Mouse (Mus musculus): Measurements from ENCODE around the gene Pi16. TPM values are rescaled to one million over a fixed set of nuclear protein-coding genes. Genes with fewer than 3 reads are reported as not detected.

The Pi16 gene
- polyA plus RNA-seq, 1 experiment from 2014 or later: 2.4 TPM

DNA sequence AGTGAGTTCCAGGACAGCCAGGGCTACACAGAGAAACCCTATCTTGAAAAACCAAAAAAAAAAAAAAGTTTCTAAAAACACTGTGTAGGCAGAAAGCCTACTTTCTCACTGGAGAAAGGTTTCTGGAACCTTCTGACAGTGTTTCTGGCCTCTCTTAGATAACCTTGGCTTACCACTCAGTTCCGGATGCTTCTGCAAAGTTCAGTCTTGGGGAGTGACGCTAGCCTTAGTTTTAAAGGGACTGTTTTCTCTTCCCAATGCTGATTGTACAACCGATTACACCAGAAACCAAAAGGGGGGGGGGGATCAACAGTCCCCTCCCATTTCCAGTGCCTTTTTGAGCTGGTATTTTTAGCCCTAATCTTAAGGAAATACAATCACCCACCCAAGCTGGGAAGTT is 6.1 kb downstream of the Pi16 start:
- peaks cover 19% of the 10 kb centered on the region for H3K4me1 ChIP-seq (ENCODE audit: control insufficient read depth, insufficient read depth, low read depth, low read length)
- peaks cover 15% of the 10 kb centered on the region for H3K27me3 ChIP-seq (replicated peaks; ENCODE audit: control insufficient read depth, insufficient read depth, low read length)
- H3K9ac ChIP-seq (ENCODE audit: low read depth, low read length): no peak overlapping the region
- ATAC-seq: no peak
- H3K36me3 ChIP-seq (ENCODE audit: control insufficient read depth, insufficient read depth, low read length): no peaks in the 10 kb centered on the region
- H3K9me3 ChIP-seq (ENCODE audit: control insufficient read depth, low read length): no peaks in the 10 kb centered on the region
- no peak overlapping the region for H3K27ac ChIP-seq (ENCODE audit: low read depth, low read length)
- H3K4me2 ChIP-seq (ENCODE audit: low read length): no peak overlapping the region
- 97% methylated on average over 3 of the region's 3 CpGs for WGBS
- H3K4me3 ChIP-seq (ENCODE audit: low read length): no peak overlapping the region

DNA sequence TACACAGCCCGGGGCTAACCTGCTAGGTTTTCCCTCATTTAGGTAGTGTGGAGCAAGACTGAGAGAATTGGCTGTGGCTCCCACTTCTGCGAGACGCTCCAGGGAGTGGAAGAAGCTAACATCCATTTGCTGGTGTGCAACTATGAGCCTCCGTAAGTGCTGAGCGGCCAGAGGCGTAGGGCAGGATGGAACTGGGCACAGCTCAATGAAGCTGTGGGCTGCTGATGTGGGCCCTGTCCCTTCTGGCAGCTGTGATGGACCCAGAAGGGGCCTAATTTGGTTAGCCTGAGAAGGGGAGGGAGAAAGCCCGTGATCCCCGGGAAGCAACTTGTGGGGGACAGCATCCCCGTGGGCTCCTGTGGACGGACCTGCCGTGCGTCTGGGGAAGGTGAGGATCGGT is 8.4 kb downstream of the Pi16 start:
- 41% methylated on average over 13 of the region's 13 CpGs for WGBS
- no peak overlapping the region; the same call in 1 of the 2 replicates for H3K27ac ChIP-seq (ENCODE audit: low read depth, low read length)
- 0 out of 2 replicates have a peak, but pooled peaks cover 4% of the 10 kb centered on the region for H3K36me3 ChIP-seq (ENCODE audit: control insufficient read depth, insufficient read depth, low read length)
- no peaks in the 10 kb centered on the region for H3K9me3 ChIP-seq (ENCODE audit: control insufficient read depth, low read length)
- no peak overlapping the region for H3K4me3 ChIP-seq (ENCODE audit: low read length)
- peak overlapping the region; percentile 57 for H3K9ac ChIP-seq (ENCODE audit: low read depth, low read length)
- H3K27me3 ChIP-seq (replicated peaks; ENCODE audit: control insufficient read depth, insufficient read depth, low read length): peaks cover 13% of the 10 kb centered on the region
- H3K4me1 ChIP-seq (ENCODE audit: control insufficient read depth, insufficient read depth, low read depth, low read length): peaks cover 19% of the 10 kb centered on the region
- no peak for ATAC-seq
- H3K4me2 ChIP-seq (ENCODE audit: low read length): peak overlapping the region; percentile 56; the same call in 1 of the 2 replicates

DNA sequence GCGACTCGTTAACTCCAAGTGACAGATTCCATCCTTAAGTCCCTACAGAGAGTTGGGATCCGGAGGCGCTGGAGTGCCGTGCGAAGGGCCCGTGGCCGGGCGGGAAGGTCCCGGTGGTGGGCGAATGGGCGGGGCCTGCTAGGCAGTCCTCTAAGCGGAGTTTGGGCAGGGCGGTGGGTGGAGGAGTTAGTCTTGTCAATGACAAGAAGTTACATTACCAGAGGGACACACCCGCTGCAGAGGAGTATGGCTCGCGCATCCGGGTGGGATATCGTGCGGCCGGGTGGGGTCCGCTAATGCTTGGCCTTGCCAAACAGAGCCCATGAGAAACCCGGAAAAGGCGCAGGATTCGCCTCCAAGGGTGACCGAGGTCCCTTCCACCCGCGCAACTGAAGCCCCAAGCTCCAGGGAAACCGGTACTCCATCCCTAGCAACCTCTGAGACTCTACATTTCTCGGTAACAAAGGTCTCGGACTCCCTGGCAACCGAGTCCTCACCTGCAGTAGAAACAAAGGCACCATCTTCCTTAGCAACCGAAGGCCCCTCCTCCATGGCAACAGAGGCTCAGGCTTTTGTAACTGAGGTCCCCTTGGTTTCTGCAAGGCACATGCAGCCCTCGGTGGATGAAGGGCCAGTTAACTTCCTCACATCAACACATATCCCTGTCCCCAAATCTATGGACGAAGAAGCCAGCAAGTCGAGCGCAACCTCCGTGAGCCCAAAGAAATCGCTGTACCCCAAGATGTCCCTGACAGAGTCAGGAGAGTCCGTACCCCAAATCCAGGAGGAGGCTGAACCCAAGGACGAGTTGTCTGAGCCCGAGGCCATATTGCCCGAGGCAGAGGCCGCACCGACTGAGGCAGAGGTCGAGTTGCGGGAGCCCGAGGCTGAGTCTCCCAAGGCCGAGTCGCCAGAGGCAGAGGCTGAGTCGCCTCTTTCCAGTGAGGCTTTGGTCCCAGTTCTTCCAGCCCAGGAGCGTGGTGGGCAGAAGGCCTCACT is 9.3 kb downstream of the Pi16 start:
- Histone ChIP-seq H3K4me1 (ENCODE audit: control insufficient read depth, insufficient read depth, low read depth, low read length) (peaks cover 19% of the 10 kb centered on the region), H3K4me2 (ENCODE audit: low read length) (peak overlapping the region; percentile 56), H3K9me3 (ENCODE audit: control insufficient read depth, low read length) (no peaks in the 10 kb centered on the region), H3K9ac (ENCODE audit: low read depth, low read length) (peak overlapping the region; percentile 57), H3K27ac (ENCODE audit: low read depth, low read length) (peak overlapping the region; percentile 65), H3K27me3 (replicated peaks; ENCODE audit: control insufficient read depth, insufficient read depth, low read length) (peaks cover 6% of the 10 kb centered on the region), H3K4me3 (ENCODE audit: low read length) (peak overlapping the region; percentile 23), H3K36me3 (ENCODE audit: control insufficient read depth, insufficient read depth, low read length) (peaks cover 5% of the 10 kb centered on the region; the same call in 1 of the 2 replicates)
- WGBS: 10% methylated on average over 52 of the region's 52 CpGs
- peak; percentile 66 for ATAC-seq

DNA sequence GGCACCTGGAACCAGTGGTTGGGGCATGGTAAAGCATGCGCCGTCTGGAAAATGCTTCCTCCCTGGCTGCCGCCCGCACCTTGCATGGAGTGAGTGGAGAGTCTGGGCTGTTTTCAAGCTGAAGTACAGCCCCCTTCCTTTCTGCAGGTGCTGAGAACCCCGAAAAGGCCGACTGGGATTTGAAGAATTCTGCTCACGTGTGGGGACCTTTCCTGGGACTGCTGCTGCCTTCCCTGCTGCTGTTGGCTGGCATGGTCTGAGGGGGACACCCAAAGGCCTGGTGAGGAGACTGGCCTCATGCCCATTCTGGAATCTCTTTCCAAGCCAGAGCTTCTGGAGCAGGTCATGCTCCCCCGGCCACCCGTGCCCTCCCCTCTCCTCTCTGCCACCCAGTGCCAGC is 10.2 kb downstream of the Pi16 start:
- Histone ChIP-seq H3K36me3 (ENCODE audit: control insufficient read depth, insufficient read depth, low read length) (peaks cover 13% of the 10 kb centered on the region), H3K4me2 (ENCODE audit: low read length) (no peak overlapping the region), H3K9me3 (ENCODE audit: control insufficient read depth, low read length) (no peaks in the 10 kb centered on the region), H3K27me3 (replicated peaks; ENCODE audit: control insufficient read depth, insufficient read depth, low read length) (no peaks in the 10 kb centered on the region), H3K4me1 (ENCODE audit: control insufficient read depth, insufficient read depth, low read depth, low read length) (peaks cover 19% of the 10 kb centered on the region), H3K9ac (ENCODE audit: low read depth, low read length) (peak overlapping the region; percentile 57; the same call in 1 of the 2 replicates), H3K4me3 (ENCODE audit: low read length) (no peak overlapping the region), H3K27ac (ENCODE audit: low read depth, low read length) (no peak overlapping the region; the same call in 1 of the 2 replicates)
- WGBS: 83% methylated on average over 9 of the region's 9 CpGs
- no peak for ATAC-seq

DNA sequence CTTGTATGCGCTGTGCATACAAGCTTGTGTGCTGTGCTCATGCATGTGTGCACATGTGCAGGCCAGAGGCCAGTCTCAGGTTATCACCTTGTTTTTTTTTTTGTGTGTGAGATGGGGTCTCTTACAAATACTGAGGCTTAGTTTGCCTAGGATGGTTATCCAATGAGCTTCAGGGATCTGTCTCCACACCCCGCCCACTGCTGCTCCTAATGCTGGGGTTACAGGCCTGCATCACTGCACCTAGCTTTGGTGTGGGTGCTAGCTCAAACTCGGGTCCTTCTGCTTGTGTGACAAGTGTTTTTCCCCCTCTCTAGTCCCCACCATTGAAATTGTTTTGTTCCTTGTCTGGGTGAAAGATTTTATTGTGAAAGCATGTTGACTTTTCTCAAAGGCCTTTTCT is 12.7 kb downstream of the Pi16 start:
- Histone ChIP-seq H3K9ac (ENCODE audit: low read depth, low read length) (no peak overlapping the region), H3K4me1 (ENCODE audit: control insufficient read depth, insufficient read depth, low read depth, low read length) (peaks cover 19% of the 10 kb centered on the region), H3K27ac (ENCODE audit: low read depth, low read length) (no peak overlapping the region; the same call in none of the 2 replicates), H3K36me3 (ENCODE audit: control insufficient read depth, insufficient read depth, low read length) (peaks cover 30% of the 10 kb centered on the region), H3K27me3 (replicated peaks; ENCODE audit: control insufficient read depth, insufficient read depth, low read length) (no peaks in the 10 kb centered on the region), H3K4me2 (ENCODE audit: low read length) (no peak overlapping the region), H3K4me3 (ENCODE audit: low read length) (no peak overlapping the region), H3K9me3 (ENCODE audit: control insufficient read depth, low read length) (no peaks in the 10 kb centered on the region)
- ATAC-seq: no peak
- 91% methylated on average over 3 of the region's 3 CpGs for WGBS

DNA sequence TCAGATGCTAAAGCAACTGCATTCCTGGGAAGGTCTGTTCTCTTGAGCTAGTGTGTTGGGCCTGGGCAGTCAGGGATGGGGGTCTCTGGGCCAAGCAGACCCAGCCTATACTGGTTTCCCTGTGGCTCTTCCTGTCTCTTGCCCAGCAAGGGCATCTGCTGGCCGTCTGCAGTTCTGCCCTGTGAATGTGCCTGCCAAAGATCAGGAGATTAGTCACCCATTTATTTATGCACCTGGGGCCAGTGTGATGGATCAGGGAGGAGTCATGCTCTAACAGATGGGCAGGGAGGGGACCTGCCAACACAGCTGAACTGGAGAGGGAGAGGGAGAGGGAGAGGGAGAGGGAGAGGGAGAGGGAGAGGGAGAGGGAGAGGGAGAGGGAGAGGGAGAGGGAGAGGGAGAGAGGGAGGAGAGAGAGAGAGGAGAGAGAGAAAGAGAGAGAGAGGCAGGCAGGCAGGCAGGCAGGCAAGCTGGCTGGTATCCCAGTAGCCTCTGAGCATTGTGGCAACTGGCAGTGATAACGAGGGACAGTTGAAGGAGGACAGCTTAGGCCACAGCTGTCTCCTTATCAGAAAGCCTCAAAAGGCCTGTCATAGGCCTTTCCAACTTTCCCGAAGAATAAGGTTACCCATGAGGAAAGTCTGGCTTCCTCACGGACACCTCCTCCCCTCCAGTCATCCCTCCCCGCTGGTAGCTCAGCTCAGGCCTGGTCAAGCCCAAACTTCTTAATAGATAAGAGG is 13.4 kb downstream of the Pi16 start:
- H3K9ac ChIP-seq (ENCODE audit: low read depth, low read length): no peak overlapping the region
- peaks cover 36% of the 10 kb centered on the region for H3K36me3 ChIP-seq (ENCODE audit: control insufficient read depth, insufficient read depth, low read length)

DNA sequence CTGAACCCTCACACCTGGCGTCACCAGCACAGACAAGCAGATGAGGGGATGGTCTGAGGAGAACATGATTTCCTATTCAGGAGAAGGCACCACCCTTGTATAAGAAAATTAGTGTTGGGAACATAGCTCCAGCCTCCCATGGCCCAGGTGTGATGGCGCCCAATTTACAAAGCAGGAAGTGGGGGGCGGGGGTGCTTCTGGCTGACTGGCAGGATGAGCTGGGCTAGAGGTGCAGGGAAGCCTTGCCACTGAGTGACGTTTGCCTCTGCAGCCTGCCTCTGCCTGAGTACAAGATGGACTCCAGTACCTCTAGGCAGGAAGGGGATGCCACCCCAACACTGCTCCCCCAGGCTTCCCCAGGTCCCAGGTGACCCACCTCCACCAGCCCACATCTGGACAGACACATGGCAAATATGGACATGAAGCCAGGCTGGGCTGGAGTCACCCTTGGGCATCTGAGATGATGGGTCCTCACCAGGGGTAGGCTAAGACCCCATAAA is 14.8 kb downstream of the Pi16 start:
- Histone ChIP-seq H3K4me2 (ENCODE audit: low read length) (no peak overlapping the region), H3K9me3 (ENCODE audit: control insufficient read depth, low read length) (no peaks in the 10 kb centered on the region), H3K27me3 (replicated peaks; ENCODE audit: control insufficient read depth, insufficient read depth, low read length) (no peaks in the 10 kb centered on the region), H3K9ac (ENCODE audit: low read depth, low read length) (no peak overlapping the region; the same call in 1 of the 2 replicates), H3K36me3 (ENCODE audit: control insufficient read depth, insufficient read depth, low read length) (peaks cover 46% of the 10 kb centered on the region), H3K4me3 (ENCODE audit: low read length) (no peak overlapping the region), H3K27ac (ENCODE audit: low read depth, low read length) (no peak overlapping the region), H3K4me1 (ENCODE audit: control insufficient read depth, insufficient read depth, low read depth, low read length) (peaks cover 5% of the 10 kb centered on the region)
- 87% methylated on average over 4 of the region's 4 CpGs for WGBS
- no peak for ATAC-seq

More for the DNA sequence above, 13.4 kb downstream of the Pi16 start:
- no peaks in the 10 kb centered on the region for H3K9me3 ChIP-seq (ENCODE audit: control insufficient read depth, low read length)
- H3K27ac ChIP-seq (ENCODE audit: low read depth, low read length): peak overlapping the region; percentile 52
- H3K4me3 ChIP-seq (ENCODE audit: low read length): no peak overlapping the region
- 0 out of 2 replicates have a peak, but pooled peaks have one; percentile 35 for ATAC-seq
- H3K4me1 ChIP-seq (ENCODE audit: control insufficient read depth, insufficient read depth, low read depth, low read length): peaks cover 18% of the 10 kb centered on the region
- 26% methylated on average over 5 of the region's 5 CpGs for WGBS
- H3K4me2 ChIP-seq (ENCODE audit: low read length): no peak overlapping the region
- no peaks in the 10 kb centered on the region for H3K27me3 ChIP-seq (replicated peaks; ENCODE audit: control insufficient read depth, insufficient read depth, low read length)

DNA sequence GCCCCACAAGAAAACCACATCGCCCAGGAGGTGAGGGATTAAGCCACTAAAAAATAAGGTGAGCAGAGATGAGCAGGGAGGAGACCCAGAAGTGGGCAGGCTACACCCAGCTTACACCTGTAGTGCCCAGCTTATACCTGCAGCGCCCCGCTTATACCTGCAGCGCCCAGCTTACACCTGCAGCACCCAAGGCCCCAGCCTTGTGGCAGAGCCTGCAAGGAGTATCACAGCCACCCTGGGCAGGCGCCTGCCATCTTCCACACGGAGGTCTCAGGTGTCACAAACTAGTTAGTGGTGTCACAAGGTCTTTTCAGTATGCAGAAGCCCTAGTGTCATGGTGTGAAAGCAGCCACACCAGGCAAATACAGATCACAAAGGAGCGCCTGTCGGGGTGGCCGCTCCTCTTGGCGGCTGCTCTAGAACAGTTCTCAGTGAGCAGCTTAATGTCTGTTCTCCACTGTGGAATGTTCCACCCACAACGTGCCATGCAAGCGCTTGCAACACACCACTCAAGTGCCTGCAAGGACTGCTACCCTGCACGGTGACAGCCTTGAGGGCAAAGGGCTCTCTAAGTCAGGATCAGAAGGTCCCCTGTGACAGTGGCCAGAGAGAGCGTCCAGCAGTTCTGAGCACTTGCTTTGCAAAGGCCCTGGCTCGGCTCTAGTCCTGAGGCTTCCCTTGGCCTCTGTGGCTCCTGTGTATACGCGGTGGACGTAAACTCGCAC is 18.9 kb downstream of the Pi16 start:
- Histone ChIP-seq H3K4me1 (ENCODE audit: control insufficient read depth, insufficient read depth, low read depth, low read length) (peaks cover 17% of the 10 kb centered on the region), H3K9ac (ENCODE audit: low read depth, low read length) (no peak overlapping the region), H3K4me2 (ENCODE audit: low read length) (no peak overlapping the region), H3K27ac (ENCODE audit: low read depth, low read length) (no peak overlapping the region), H3K36me3 (ENCODE audit: control insufficient read depth, insufficient read depth, low read length) (peaks cover 69% of the 10 kb centered on the region), H3K27me3 (replicated peaks; ENCODE audit: control insufficient read depth, insufficient read depth, low read length) (no peaks in the 10 kb centered on the region), H3K4me3 (ENCODE audit: low read length) (no peak overlapping the region), H3K9me3 (ENCODE audit: control insufficient read depth, low read length) (no peaks in the 10 kb centered on the region)
- ATAC-seq: no peak
- 95% methylated on average over 19 of the region's 19 CpGs for WGBS

Data from hindbrain, embryonic 16.5 days (tissue).